Mouse (Mus musculus) lung, adult 2 months (tissue): Measurements from ENCODE around the gene Agl.

ENCODE experiments used
- CTCF ChIP-seq: fragments of 200-500 bp; IDR thresholded peaks from 2 replicates; pipeline ENCODE4 v1.5.1; 2011; ENCODE audit warnings: mild to moderate bottlenecking, low read length, control low read depth; ENCODE audit not compliant: insufficient read depth
- POLR2A ChIP-seq: fragments of 200-500 bp; IDR thresholded peaks from 2 replicates; pipeline ENCODE4 v1.6.1; 2011; ENCODE audit warnings: low read depth, mild to moderate bottlenecking, control low read depth, low read length, borderline replicate concordance; ENCODE audit errors: extremely low read depth

DNA sequence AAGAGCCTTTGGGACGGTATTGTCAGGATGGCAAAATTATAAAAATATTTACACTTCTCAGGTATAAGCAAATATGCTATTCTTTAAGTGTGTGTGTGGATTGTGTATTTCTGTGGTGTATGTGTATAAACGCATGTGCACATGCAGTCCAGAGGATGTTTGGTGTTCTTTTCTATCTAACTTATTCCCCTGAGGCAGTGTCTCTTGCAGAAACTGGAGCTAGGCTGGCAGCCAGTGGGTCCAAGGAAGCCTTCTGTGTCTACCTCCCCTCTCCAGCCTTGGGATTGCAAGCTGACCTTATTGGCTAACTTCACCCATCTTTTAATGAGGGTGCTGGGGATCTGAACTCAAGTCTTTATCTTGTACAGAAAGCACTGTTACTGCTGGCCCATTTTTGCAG, 5.0 kb upstream of the Agl start:
- TF ChIP-seq CTCF (no peak), POLR2A (no peak)
